Mouse (Mus musculus) kidney, adult 2 months (tissue): ENCODE results near the gene Cabp2. TPM values are rescaled to one million over a fixed set of nuclear protein-coding genes. Genes with fewer than 3 reads are reported as not detected.

Experiments
- DNase-seq: peaks from one replicate; pipeline ENCODE4 v3.0.0; 2021
- H3K27ac ChIP-seq: fragments of 200-500 bp; 2 replicates; pipeline ENCODE4 v1.5.1; 2012; ENCODE audit warnings: low read depth, low read length, control low read depth, inconsistent platforms; ENCODE audit not compliant: insufficient read depth
- H3K27me3 ChIP-seq: fragments of 200-500 bp; replicated peaks from 2 replicates; pipeline ENCODE4 v1.6.1; 2012; ENCODE audit warnings: mild to moderate bottlenecking, moderate library complexity, low read length, inconsistent platforms; ENCODE audit not compliant: control insufficient read depth, insufficient read depth
- H3K36me3 ChIP-seq: fragments of 200-500 bp; 2 replicates; pipeline ENCODE4 v1.6.1; 2012; ENCODE audit warnings: mild to moderate bottlenecking, moderate library complexity, low read length, inconsistent platforms; ENCODE audit not compliant: control insufficient read depth, insufficient read depth
- H3K4me1 ChIP-seq: fragments of 200-500 bp; 2 replicates; pipeline ENCODE4 v1.6.1; 2011; ENCODE audit warnings: low read length; ENCODE audit not compliant: control insufficient read depth, insufficient read depth
- H3K4me3 ChIP-seq: fragments of 200-500 bp; 2 replicates; pipeline ENCODE4 v1.5.1; 2011; ENCODE audit warnings: mild to moderate bottlenecking, low read depth, low read length, control low read depth; ENCODE audit not compliant: insufficient read depth
- CTCF ChIP-seq: fragments of 200-500 bp; conservative IDR thresholded peaks from 2 replicates; pipeline ENCODE4 v1.5.1; 2011; ENCODE audit warnings: low read depth, mild to moderate bottlenecking, control low read depth, low read length, moderate library complexity, mixed read lengths; ENCODE audit not compliant: insufficient read depth, insufficient read length
- POLR2A ChIP-seq: fragments of 200-500 bp; IDR thresholded peaks from one replicate; pipeline ENCODE4 v1.6.1; 2011; ENCODE audit warnings: low read depth, low read length, control low read depth
- WGBS: fragments of 180-500 bp; shearing (Covaris S2); methylation state at CpG from one replicate; pipeline ENCODE4 v1.1.7; 2018; 5-methylcytosine and 5-hydroxymethylcytosine counted together
- polyA plus RNA-seq: library from polyadenylated mRNA; depleted of rRNA; stranded (reverse); fragments of >200 nt; gene quantifications from 2 replicates; pipeline ENCODE4 v1.2.3, GENCODE M21; 2012

Gene Cabp2
- polyA plus RNA-seq, 1 experiment, result 0.66 TPM

GRCm38 (mm10) chr19:4113806-4114230, 32.4 kb downstream of the Cabp2 start:
- H3K36me3 ChIP-seq, result no peaks in the 10 kb centered on the region
- peak; percentile 66 for DNase-seq

DNA sequence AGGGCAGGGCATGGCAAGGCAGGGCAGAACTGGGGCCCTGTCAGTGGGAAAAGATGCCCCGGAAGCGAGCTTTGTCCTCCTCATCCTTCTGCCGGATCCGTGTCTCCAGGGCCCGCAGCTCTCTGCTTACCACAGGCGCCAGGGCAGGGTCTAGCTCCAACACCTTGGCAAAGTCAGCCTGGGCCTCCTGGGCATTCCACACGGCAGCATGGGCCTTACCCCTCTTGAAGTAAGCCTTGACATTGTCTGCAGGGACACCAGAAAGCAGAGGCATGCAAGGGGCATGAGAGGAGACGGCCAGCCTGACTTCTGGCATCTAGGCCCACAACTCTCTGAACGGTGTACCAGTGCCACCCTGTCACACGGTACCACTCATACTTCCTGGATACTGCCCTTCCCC, 33.2 kb downstream of the Cabp2 start:
- Histone ChIP-seq H3K27me3 (no peaks in the 10 kb centered on the region), H3K4me1 (peaks cover 19% of the 10 kb centered on the region), H3K27ac (no peak overlapping the region), H3K4me3 (no peak overlapping the region), H3K36me3 (no peaks in the 10 kb centered on the region)
- 82% methylated on average over 10 of the region's 10 CpGs for WGBS
- no peak for TF ChIP-seq POLR2A
- TF ChIP-seq CTCF, result no peak
- no peak for DNase-seq

More at GRCm38 (mm10) chr19:4113806-4114230, 32.4 kb downstream of the Cabp2 start:
- TF ChIP-seq POLR2A, result no peak
- H3K4me3 ChIP-seq, result no peak overlapping the region
- H3K27ac ChIP-seq, result peak overlapping the region; percentile 65
- no peaks in the 10 kb centered on the region for H3K27me3 ChIP-seq
- 9% methylated on average over 5 of the region's 5 CpGs for WGBS
- H3K4me1 ChIP-seq, result peaks cover 19% of the 10 kb centered on the region

GRCm38 (mm10) chr19:4115144-4115543, 33.8 kb downstream of the Cabp2 start:
- H3K36me3 ChIP-seq, result no peaks in the 10 kb centered on the region
- no peak overlapping the region for H3K27ac ChIP-seq
- WGBS, result 97% methylated on average over 10 of the region's 10 CpGs

GRCm38 (mm10) chr19:4115816-4116215, 34.4 kb downstream of the Cabp2 start:
- H3K4me1 ChIP-seq, result peaks cover 24% of the 10 kb centered on the region
- H3K27me3 ChIP-seq, result no peaks in the 10 kb centered on the region
- 89% methylated on average over 11 of the region's 11 CpGs for WGBS
- DNase-seq, result no peak
- no peaks in the 10 kb centered on the region for H3K36me3 ChIP-seq
- no peak for TF ChIP-seq CTCF
- no peak for TF ChIP-seq POLR2A
- no peak overlapping the region for H3K27ac ChIP-seq
- H3K4me3 ChIP-seq, result no peak overlapping the region

More at GRCm38 (mm10) chr19:4115144-4115543, 33.8 kb downstream of the Cabp2 start:
- Histone ChIP-seq H3K4me3 (no peak overlapping the region), H3K4me1 (peaks cover 19% of the 10 kb centered on the region), H3K27me3 (no peaks in the 10 kb centered on the region)
- DNase-seq, result no peak
- TF ChIP-seq POLR2A (no peak), CTCF (no peak)

DNA sequence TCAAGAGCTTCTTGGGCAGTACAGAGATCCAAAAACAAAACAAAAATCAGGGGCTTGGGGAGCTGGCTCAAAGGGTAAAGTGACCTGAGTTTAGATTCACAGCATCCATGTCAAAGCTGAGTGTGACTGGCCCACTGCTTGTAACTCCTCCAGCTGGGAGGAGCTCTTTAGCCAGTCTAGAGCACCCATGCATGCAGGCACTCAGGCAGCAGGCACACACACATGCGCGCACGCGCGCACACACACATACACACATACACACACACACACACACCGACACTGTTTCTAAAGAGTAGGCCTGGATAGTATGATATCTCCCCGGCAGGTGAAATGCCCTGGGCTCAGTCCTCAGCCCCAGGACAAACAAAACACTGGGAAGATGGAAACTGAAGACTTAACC, 35.6 kb downstream of the Cabp2 start:
- H3K4me1 ChIP-seq, result peaks cover 24% of the 10 kb centered on the region
- no peak overlapping the region for H3K27ac ChIP-seq
- no peak for DNase-seq
- H3K36me3 ChIP-seq, result no peaks in the 10 kb centered on the region
- TF ChIP-seq CTCF (no peak), POLR2A (no peak)
- WGBS, result 59% methylated on average over 7 of the region's 7 CpGs
- no peak overlapping the region for H3K4me3 ChIP-seq
- no peaks in the 10 kb centered on the region for H3K27me3 ChIP-seq

DNA sequence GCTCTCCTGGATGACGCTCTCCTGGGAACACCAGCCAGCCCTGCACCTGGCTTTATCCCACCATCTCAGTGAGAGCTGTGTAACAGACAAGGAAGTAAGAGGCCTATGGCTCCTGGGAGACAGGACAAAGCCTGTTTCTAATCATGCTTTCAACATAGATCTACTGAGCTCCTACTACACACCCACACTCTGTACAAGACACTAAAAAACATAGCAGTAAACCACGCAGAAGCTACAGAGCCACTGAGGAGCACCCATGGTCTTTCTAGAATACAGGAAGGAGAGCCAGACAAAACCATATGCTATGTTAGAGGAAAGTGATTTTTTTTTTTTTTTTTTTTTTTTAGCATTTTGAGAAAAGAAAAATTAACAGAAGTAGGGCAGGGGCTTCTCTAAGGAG, 37.0 kb downstream of the Cabp2 start:
- no peaks in the 10 kb centered on the region for H3K36me3 ChIP-seq
- no peak for TF ChIP-seq POLR2A
- TF ChIP-seq CTCF, result no peak
- no peaks in the 10 kb centered on the region for H3K27me3 ChIP-seq
- no peak overlapping the region for H3K27ac ChIP-seq
- H3K4me3 ChIP-seq, result no peak overlapping the region
- H3K4me1 ChIP-seq, result peaks cover 15% of the 10 kb centered on the region
- 99% methylated on average over 2 of the region's 2 CpGs for WGBS
- DNase-seq, result no peak

- H3K27ac ChIP-seq, result no peak overlapping the region
- no peak overlapping the region for H3K4me3 ChIP-seq
- peaks cover 4% of the 10 kb centered on the region for H3K4me1 ChIP-seq
- TF ChIP-seq CTCF (no peak), POLR2A (no peak)
- no peak for DNase-seq
- WGBS, result 85% methylated on average over 6 of the region's 6 CpGs
- no peaks in the 10 kb centered on the region for H3K36me3 ChIP-seq
- no peaks in the 10 kb centered on the region for H3K27me3 ChIP-seq
Measured at GRCm38 (mm10) chr19:4119716-4120487, 38.5 kb downstream of the Cabp2 start.
